Mouse (Mus musculus) olfactory bulb, adult 2 months (tissue): Measurements from ENCODE around the gene N4bp1.

Source experiments
- CTCF ChIP-seq: fragments of 200-500 bp; IDR thresholded peaks from 2 replicates; pipeline ENCODE4 v1.5.1; 2012; ENCODE audit warnings: low read depth, mild to moderate bottlenecking, low read length, moderate library complexity; ENCODE audit not compliant: insufficient read depth
- POLR2A ChIP-seq: fragments of 200-500 bp; IDR thresholded peaks from 2 replicates; pipeline ENCODE4 v1.6.1; 2012; ENCODE audit warnings: mild to moderate bottlenecking, low read depth, low read length, moderate library complexity; ENCODE audit not compliant: insufficient read depth

DNA sequence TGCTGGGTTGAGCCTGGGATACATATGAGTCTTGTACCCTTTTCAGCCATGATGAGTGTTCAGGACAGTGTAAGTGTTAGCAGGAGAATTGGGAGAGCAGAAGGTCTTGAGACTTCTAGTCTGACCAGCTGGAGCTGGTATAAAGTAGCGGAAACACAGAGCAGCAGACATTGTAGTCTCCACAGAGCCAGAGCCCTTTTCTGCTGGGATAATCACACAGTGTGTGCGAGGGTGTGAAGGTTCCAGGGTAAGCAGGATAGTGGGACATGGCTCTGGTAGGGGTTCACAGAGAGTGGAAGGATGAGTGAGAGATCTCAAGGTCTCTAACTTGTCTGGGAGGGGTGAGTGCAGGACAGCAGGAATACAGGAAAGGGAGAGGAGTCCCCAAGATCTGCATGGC, 33.0 kb upstream of the N4bp1 start:
- TF ChIP-seq CTCF (no peak), POLR2A (no peak)
